Mouse (Mus musculus) 3T3-L1 (cell line): ENCODE data around the gene Syt6.
A peak's percentile ranks its signal among the peaks of the same experiment; 100 is the strongest.
"Not testable (repeated sequence)": the region's sequence is repeated elsewhere in the genome, so short reads cannot be mapped to it uniquely, and the experiment has no call there.

ENCODE experiments used
- DNase-seq: peaks from one replicate; pipeline ENCODE4 v3.0.0-alpha.2; 2015; ENCODE audit warnings: low read depth, low spot score

Syt6 gene

DNA sequence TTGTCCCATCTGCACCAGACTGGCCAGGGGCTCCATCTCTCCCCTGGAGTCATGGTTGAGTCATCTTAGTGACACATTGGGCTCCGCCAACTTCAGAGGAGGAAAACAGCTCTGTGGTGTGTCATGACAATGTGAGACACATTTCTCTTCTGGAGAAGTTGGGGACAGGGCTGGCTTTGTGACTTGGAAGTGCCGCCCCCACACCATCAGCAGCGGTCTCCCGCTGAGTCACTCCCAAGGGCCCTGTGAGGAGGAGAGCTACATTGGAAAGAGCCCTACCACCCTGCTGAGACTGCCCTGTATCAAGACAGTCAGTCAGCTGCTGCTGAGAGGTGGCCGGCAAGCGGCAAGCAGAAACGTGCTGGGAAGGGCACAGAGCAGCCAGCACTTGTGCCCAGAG, 26.0 kb downstream of the Syt6 start:
- peak; percentile 75 for DNase-seq

DNA sequence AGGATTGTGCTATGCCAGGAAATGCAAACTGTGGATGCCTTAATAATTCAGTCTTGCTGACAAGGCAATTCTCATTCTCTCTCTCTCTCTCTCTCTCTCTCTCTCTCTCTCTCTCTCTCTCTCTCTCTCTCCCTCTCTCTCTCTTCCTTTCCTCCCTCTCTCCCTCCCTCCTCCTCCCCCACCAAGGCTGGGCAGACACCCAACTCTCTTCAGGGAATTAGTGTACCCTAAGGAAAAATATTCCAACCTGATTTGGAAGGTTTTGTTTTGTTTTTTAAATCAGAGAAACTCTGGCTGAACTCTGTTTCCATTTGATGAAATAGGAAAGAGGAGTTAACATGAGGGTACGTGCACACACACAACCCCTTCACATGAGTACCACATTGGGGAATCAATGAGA, 26.5 kb downstream of the Syt6 start:
- DNase-seq: peak; percentile 55

DNA sequence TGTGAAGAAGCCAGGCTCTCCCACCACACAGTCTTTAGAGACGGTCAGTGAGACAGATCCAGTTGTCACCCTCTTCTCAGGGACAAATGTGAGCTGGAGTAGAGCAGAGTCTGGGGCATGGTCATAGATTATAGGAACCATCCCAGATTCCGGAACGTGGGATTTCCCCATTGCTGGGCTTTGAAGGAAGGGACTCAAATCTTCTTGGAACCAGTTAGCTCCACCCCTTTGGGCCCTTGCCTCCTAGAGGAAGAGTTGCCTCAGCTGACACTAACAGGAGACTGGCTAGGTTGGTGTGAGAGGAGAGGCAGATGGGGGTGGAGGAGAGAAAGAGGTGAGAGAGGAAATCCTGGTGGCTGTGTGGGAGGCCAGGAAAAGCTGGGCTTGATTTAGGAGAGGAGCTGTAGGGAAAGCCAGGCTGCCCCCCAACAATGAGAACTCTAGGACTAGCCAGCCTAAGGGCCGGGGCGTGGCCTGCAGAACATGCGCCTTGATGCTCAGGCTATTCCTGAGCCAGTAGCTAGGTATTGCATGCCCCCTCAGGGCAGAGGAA, 31.1 kb downstream of the Syt6 start:
- no peak for DNase-seq

DNA sequence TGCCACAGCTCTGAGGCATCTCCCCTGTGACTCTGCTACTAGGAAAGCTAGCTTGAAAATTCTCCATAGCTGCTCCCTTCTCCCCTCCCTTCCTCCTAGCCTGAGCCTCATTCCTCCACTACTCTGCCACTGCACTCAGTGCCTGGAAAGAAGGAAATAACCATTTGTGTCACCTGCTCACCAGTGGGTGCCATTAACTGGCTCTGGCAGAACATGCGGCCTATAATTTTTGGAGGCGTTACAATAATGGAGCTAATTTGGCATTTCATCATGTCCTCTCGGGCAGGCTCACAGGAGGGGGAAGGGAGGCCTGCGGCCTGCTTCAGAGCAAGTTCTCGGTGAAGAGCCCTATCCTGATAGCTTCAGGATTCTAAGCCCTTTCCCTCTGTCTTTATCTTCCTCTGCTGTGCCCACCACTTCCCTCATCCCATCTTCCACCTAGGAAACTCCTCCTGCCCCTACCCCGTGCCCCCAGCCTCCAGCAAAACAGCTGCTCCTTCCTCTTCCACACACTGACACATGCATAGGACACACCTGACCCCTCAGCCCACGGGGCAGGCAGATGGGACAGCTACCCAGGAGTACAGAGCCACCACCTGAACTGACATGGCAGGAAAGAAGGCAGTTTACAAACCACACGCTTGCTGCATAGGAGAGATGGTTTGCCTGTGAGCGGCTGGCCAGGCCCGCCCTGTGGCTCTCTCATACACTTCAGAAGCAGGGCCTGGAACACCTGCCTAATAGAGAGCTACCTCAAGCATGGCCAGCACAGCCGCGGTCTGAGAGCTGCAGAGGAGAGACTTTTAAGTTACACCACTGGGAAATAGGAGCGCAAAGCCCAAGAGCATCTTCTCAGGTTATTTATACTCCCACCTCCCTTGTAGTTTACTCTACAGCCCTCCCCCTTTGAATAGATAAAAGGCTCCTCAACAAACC, 31.9 kb downstream of the Syt6 start:
- DNase-seq: no peak

DNA sequence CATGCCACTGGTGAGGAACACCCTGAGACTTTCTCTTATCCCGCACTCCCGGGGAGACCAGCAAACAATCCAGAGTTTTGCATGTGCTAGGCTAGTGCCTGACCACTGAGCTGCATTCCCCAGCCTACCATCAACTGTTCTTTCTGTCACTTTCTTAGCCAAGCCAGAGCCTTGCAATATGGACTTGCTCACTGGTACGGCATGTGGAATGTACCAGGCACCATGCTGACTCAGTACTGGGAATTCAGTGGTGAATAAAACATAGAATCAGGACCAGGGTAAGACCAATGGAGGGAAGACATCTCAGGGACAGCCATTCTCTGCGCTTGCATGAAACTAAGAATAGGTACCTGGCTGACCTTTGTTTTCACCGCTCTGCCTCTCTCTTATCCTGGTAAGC, 35.2 kb downstream of the Syt6 start:
- peak; percentile 60 for DNase-seq

DNA sequence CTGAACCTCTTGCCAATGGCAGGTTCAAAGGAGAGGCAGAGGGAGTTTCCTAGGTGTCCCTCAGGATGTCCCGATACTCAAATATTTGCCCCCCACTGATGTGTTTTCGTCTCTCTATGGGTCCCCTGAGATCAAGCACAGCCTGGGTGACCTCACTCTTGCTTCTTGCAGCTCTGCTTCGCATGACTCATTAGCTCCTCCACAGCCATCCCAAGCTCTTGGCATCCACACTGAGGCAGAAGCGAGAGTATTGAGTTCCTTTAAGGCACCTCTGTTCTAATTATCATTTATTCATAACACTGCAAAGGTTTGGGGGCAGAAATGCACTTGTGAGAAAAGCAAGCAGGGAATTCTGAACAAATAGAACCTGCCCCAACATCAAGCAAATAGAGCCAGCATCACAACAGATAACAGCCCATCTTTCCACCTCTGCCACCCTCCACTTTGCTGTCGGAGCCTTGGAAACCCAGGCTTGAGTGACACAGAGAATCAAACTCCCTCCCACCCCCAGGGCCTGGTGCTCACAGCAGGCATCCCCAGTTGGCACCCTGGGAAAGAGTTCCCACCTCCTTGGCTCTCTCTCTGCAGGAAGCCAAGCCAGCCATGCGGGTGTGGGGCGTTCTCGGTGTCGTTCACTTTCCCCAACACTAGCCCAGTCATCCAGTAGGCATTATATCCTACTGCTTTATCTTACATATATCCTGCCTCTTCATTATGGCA, 37.8 kb downstream of the Syt6 start:
- peak; percentile 83 for DNase-seq

DNA sequence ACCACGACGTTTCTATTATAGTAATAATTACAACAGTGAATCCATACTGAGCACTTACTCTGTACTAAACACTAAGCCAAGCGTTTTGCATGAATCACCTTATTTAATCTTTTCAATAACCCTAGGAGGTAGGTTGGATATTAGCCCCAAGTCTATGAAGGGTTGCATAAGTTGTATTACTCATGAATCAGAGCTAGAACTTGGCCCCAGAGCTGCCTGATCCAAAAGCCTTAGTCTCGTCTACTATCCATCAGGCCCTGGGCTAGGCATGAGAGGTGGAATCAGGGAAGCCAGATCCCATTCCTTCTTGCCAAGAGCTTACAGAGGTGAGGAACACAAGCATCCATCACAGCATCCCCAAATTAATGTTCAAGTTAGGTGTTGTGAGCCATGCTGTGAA, 40.6 kb downstream of the Syt6 start:
- DNase-seq: peak; percentile 58

DNA sequence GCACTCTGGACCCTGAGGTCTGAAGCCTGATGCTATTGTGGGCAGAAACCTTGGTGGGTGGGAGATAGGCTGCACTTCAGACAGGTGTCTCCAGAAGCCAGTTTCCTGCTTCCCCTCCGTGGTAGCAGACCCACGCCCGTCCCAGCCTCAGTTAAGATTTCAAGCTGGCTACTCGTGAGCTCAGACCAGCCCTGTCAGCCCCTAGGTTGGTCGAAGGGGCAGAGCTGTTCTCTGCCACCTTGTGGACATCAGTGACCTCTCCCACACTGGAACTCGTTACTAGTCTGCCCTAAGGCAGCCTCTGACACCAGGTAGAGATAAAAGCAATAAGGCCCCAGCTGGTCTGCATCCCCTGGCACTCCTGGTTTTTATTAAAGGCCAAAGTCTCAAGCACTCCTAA, 42.0 kb downstream of the Syt6 start:
- DNase-seq: no peak

DNA sequence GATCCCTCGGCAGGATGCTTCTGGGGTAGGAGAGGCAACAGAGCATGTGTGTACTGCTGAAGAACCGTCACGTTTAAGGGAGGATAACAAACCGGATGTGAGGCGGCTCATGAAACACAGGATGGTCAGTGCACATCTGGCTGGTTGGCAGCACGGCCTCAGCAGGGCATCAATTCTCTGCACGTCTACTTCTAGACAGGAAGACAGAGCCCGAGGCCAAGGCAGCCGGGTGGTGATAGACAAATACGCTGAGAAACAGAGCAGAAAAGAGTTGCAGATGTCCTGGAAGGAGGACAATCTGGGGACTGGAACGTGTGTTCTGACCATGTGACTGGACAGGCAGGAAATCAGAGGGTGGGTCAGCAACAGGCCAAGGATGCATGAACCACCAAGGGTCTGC, 45.1 kb downstream of the Syt6 start:
- DNase-seq: no peak

DNA sequence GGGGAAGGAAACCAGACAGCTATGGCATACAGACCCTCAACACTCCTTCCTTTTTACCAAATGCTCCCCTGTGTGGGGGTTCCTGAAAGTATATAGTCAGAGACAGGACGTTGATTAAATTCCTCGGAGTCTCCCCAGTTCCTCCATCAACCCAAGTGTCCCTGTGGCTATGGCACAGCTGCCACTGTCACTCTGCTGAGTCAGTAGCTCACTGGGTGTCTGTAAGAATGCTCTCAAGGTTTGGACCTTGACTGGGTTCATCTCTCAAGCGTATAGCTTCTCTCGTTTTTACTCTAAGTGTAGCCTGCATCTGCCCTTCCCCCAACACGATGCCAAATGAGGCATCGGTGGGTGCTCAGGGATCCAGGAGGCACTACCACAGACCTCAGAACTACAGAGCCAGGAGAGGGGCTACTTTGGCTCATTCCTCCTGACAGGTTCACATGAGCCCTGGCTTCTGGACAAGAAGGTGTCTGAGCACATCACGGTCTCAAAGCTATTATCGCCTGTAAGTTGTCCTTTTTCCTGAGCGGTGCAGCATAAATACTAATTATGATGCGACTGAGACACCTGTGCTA, 49.0 kb downstream of the Syt6 start:
- DNase-seq: no peak

DNA sequence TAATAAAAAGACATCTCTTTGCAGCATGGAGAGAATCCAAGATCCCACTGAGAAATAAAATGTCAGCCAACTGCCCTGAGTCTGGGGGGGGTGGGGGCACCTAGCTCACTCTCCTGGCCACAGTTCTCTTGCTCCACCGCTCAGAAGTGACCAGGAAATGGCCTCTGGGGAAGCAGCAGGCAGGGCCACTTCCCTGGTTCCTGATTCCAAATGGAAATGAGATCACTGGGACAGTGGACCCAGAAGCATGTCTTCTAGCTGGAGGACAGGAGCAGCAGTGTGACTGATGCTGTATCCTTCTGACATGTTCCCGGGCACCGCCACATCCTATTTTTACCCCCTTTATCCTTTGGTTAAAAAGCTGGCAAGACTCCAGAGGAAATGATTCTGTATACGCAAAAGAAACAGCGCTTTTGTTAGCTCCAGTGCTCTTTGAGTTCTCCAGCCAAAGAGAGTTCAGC, 49.6 kb downstream of the Syt6 start:
- DNase-seq: no peak

DNA sequence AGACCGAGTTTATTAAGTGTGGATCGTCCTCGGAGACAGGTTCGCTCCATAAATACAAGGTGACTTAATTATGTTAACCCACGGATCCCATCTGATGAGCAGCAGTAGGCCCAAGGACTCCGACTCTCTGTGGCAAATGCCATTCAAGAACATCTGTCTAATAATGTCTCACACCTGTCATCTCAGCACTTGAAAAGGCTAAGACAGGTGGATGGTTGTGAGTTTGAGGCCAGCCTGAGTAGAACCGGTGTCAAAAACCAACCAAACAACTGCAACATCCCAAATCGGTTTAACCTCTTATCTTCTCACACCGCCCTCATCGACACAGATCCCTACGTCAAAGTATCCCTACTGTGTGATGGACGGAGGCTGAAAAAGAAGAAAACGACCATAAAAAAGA, 50.1 kb downstream of the Syt6 start:
- DNase-seq: no peak

DNA sequence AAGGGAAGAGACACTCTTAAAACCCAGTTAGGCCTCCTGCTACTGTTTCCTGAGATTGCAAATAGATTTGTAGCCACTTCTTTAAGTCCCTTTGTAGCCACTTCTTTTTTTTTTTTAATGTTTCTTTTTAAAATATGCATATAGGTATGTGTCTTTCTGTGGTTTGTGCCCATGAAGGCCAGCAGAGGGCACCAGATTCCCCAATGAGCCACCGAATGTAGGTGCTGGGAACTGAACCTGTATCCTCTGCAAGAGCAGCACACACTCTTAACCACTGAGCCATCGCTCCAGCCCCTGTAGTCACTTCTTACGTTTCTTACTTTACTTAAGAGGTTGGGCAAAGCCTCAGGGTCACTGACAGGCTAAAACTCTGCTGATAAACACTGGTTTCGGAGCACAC, 51.5 kb downstream of the Syt6 start:
- DNase-seq: no peak

DNA sequence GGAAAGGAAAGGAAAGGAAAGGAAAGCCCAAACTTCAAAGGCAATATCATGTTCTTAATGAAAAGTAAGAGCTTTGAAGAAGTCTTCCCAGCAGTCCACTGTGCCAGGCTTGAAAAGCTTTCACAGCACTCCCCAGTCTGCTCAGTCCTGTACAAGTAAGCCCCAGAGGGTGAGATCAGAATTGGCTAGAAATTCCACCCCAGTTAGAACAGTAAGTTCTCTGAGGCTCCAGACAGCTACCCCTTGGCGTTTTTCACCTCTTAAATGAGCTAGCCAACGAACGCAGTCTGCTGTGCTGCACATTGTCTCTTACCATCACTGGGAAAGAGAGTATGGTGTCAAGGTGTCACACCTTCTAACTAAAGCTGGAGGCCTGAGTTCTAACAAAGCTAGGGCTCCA, 52.6 kb downstream of the Syt6 start:
- no peak for DNase-seq

DNA sequence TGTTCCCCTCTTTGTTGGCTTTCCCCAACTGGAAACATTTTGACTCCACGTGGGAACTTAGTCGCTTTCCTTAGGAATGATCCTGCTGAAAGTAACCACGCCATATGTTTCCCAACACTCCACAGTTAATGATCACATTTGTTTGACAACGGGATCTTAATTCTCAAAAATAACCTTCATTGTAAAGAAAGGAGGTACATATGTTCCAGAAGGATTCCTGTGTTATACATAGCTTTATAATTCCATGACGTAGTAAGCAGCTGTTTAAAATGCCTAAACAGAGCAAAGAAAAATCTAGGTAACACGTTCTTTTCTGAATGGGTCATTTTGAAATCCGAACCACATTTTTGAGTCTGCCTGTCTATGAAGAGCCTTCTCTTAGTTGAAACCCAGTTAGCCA, 58.1 kb downstream of the Syt6 start:
- DNase-seq: no peak

DNA sequence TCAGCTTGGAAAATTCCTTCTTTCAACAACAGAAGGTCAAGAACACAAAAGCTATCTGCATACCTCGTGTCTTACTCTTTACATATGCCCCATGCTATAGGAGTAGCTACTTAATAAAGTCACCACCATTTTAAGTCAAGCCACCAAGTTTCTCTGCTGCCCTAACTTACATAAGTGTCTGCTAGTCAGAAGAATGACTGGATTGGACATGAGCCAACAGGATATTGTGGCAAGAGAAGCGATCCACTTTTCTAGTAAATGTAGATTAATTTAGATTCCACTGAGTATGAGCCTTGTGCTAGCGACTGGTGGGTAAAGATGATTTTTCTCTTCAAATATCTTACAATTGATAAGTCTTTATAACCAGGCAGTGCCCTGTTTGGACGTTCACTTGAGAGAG, 58.8 kb downstream of the Syt6 start:
- peak; percentile 63 for DNase-seq

DNA sequence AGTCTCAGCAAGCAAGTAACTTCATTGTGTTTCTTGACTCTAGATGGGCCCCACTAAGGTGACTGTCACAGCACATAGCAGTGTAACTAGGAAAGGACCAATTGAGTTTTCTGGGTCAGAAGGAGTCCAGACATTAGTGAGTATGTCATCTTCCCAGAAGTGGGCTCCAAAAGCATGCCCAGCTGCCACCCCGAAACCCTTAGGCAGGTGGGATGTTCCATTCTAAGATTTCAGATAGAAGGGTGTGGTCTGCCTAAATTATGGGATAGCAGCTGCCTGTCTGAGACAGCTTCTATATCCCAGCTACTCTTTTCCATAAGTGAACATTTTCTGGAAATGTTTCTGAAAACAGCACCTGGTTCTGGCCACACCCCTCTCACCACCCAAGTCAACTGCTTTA, 59.2 kb downstream of the Syt6 start:
- no peak for DNase-seq

DNA sequence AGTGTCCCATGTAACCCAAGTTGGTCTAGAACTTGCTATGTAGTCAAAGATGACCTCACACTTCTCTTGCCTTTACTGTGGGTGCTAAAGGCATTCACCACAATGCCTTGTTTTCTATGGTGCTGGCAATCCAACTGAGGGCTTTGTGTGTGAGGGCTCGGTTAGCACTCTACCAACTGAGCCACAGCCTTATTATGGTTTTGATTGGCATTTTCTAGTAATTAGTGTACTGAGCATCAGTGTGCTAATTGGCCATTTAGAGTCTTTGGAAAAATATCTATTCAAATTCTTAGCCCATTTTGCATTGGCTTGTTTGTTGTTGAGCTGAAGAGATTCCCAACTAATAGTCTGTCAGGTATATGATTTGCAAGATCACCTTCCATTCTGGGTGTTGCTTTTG, 62.6 kb downstream of the Syt6 start:
- DNase-seq: no peak

DNA sequence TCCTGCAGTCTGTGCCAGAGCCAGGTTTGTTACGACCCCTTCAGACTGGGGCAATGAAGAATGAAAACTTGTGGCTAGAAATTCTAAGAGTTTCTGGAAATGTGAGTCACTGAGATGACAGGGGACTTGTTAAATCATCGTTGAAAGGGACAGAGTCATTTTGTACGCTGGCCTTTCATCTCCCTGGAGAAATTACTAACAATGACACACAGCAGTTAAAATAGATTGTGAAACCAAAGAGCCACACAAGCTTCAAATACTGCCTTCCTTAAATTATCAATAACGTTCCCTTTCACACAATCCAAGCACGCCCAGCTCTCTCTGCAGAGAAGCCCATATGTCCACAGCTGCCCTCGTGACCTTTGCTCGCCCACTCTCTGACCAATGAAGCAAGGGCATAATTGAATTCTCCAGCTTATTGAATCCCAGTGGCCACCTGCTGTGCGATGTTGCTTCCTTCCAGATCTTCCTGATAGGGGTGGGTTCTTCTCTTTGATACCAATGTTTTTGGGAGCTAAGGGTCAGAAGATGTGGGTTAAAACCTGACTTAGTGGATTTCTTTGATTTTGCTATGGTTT, 65.3 kb downstream of the Syt6 start:
- DNase-seq: peak; percentile 40

DNA sequence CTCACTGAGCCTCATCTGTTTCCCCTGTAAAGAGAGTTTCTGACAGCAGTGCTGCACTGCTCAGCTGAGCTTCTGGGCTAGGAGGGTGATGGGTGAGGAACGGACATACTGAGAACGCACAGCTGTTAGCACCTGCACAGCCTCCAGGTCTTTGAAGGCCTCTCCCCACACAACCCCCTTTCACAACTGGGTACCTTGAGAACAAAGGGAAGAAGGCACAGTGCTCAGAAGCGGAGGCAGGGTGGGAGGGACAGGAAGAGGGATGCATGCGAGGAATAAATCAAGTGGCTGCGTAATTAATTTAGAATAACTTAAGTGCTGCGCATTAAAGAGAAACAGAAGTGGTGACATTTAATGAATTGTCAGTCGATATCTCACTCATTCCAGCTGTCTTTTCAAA, 66.3 kb downstream of the Syt6 start:
- no peak for DNase-seq

DNA sequence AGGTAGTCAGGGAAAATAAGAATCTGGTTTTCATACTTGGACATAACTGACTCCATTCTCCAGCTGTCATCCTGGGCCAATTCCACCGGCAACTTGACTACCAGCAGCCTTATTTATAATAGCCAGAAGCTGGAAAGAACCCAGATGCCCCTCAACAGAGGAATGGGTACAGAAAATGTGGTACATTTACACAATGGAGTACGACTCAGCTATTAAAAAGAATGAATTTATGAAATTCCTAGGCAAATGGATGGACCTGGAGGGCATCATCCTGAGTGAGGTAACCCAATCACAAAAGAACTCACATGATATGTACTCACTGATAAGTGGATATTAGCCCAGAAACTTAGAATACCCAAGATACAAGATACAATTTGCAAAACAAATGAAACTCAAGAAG, 70.9 kb downstream of the Syt6 start, which contains the start of gene Atg4a-ps:
Atg4a-ps (minus strand) TSS at position 101 of the 400 bp plus-strand sequence.
- not testable (repeated sequence) for DNase-seq
